Comparison of ENCODE assay signal across 14 mouse cellular contexts in genomic region chr13:29177889-29178486, GRCm38 (mm10).
DNase-seq lines count a peak whose midpoint lies in the region; ATAC-seq and TF ChIP-seq lines count a peak whose summit lies in the region.
"Had no signal": no experiment of that assay in that cellular context is flagged by ENCODE, and none has a peak within 500 bp of the region (broad histone marks: within the 10 kb centered on the region; RNA-seq: fewer than 3 reads in every experiment).

No protein-coding gene starts in this region.

- H3K9me3 ChIP-seq in intestine, embryonic 15.5 days: no peaks in the 10 kb centered on the region
- no peaks in the 10 kb centered on the region for H3K9me3 ChIP-seq in intestine, postnatal 0 days (ENCODE audit: control insufficient read depth)
- H3K9me3 ChIP-seq in stomach, embryonic 16.5 days (replicated peaks; ENCODE audit: control insufficient read depth, low read length): no peaks in the 10 kb centered on the region
- H3K9me3 ChIP-seq in stomach, postnatal 0 days (ENCODE audit: control insufficient read depth, low read length): no peaks in the 10 kb centered on the region
- H3K9me3 ChIP-seq in heart, embryonic 15.5 days (replicated peaks): no peaks in the 10 kb centered on the region
- no peaks in the 10 kb centered on the region for H3K9me3 ChIP-seq in hindbrain, embryonic 16.5 days (ENCODE audit: control insufficient read depth, low read length)
- H3K9me3 ChIP-seq: forebrain, embryonic 12.5 days; hindbrain, embryonic 15.5 days had no signal

- TF ChIP-seq EP300 in stomach, postnatal 0 days (optimal IDR thresholded peaks at IDR 0.05): no peak

- H3K27me3 ChIP-seq in intestine, embryonic 15.5 days (replicated peaks): no peaks in the 10 kb centered on the region
- H3K27me3 ChIP-seq in intestine, postnatal 0 days (replicated peaks; ENCODE audit: control insufficient read depth, insufficient read depth, low read length): no peaks in the 10 kb centered on the region
- H3K27me3 ChIP-seq in stomach, embryonic 16.5 days (ENCODE audit: control insufficient read depth, insufficient read depth, low read length): no peaks in the 10 kb centered on the region
- H3K27me3 ChIP-seq in stomach, postnatal 0 days (ENCODE audit: control insufficient read depth, insufficient read depth, low read length): no peaks in the 10 kb centered on the region
- no peaks in the 10 kb centered on the region for H3K27me3 ChIP-seq in heart, embryonic 15.5 days
- H3K27me3 ChIP-seq in hindbrain, embryonic 16.5 days (replicated peaks; ENCODE audit: control insufficient read depth, insufficient read depth, low read length): no peaks in the 10 kb centered on the region
- H3K27me3 ChIP-seq: forebrain, embryonic 12.5 days; hindbrain, embryonic 15.5 days had no signal

- H3K9ac ChIP-seq in intestine, embryonic 15.5 days: no peak overlapping the region
- no peak overlapping the region for H3K9ac ChIP-seq in intestine, postnatal 0 days (ENCODE audit: low read depth, low read length)
- H3K9ac ChIP-seq in stomach, embryonic 16.5 days (ENCODE audit: low read length): no peak overlapping the region
- no peak overlapping the region for H3K9ac ChIP-seq in stomach, postnatal 0 days (ENCODE audit: low read length)
- H3K9ac ChIP-seq in heart, embryonic 15.5 days: no peak overlapping the region
- H3K9ac ChIP-seq in hindbrain, embryonic 16.5 days (ENCODE audit: low read depth, low read length): no peak overlapping the region
- H3K9ac ChIP-seq: forebrain, embryonic 12.5 days; hindbrain, embryonic 15.5 days had no signal

- H3K4me3 ChIP-seq in intestine, embryonic 15.5 days (replicated peaks): no peak overlapping the region
- H3K4me3 ChIP-seq in intestine, postnatal 0 days (ENCODE audit: low read depth, low read length): no peak overlapping the region
- no peak overlapping the region for H3K4me3 ChIP-seq in stomach, embryonic 16.5 days (replicated peaks; ENCODE audit: low read length)
- no peak overlapping the region for H3K4me3 ChIP-seq in stomach, postnatal 0 days (ENCODE audit: low read depth, low read length)
- no peak overlapping the region for H3K4me3 ChIP-seq in heart, embryonic 15.5 days
- H3K4me3 ChIP-seq in hindbrain, embryonic 16.5 days (ENCODE audit: low read length): no peak overlapping the region
- H3K4me3 ChIP-seq: forebrain, embryonic 12.5 days; hindbrain, embryonic 15.5 days had no signal

- H3K36me3 ChIP-seq in intestine, embryonic 15.5 days: no peaks in the 10 kb centered on the region
- H3K36me3 ChIP-seq in intestine, postnatal 0 days (ENCODE audit: control insufficient read depth, insufficient read depth): no peaks in the 10 kb centered on the region
- H3K36me3 ChIP-seq in stomach, embryonic 16.5 days (ENCODE audit: control insufficient read depth, insufficient read depth, low read length): no peaks in the 10 kb centered on the region
- H3K36me3 ChIP-seq in stomach, postnatal 0 days (ENCODE audit: control insufficient read depth, insufficient read depth, low read length): no peaks in the 10 kb centered on the region
- no peaks in the 10 kb centered on the region for H3K36me3 ChIP-seq in heart, embryonic 15.5 days
- no peaks in the 10 kb centered on the region for H3K36me3 ChIP-seq in hindbrain, embryonic 16.5 days (ENCODE audit: control insufficient read depth, insufficient read depth, low read length)
- H3K36me3 ChIP-seq: forebrain, embryonic 12.5 days; hindbrain, embryonic 15.5 days had no signal

- H3K4me2 ChIP-seq in intestine, embryonic 15.5 days (replicated peaks): no peak overlapping the region
- no peak overlapping the region for H3K4me2 ChIP-seq in intestine, postnatal 0 days (replicated peaks; ENCODE audit: low read depth)
- H3K4me2 ChIP-seq in stomach, embryonic 16.5 days (ENCODE audit: low read depth, low read length): no peak overlapping the region
- no peak overlapping the region for H3K4me2 ChIP-seq in stomach, postnatal 0 days (replicated peaks; ENCODE audit: low read depth)
- H3K4me2 ChIP-seq in heart, embryonic 15.5 days: 0 out of 2 replicates have a peak overlapping the region, but pooled peaks have one; percentile 1
- H3K4me2 ChIP-seq in hindbrain, embryonic 16.5 days (ENCODE audit: low read length): no peak overlapping the region
- H3K4me2 ChIP-seq: forebrain, embryonic 12.5 days; hindbrain, embryonic 15.5 days had no signal

- ATAC-seq in intestine, embryonic 15.5 days: peak; percentile 55; the same call in 1 of the 2 replicates
- no peak for ATAC-seq in intestine, postnatal 0 days
- ATAC-seq in stomach, embryonic 16.5 days (ENCODE audit: insufficient read depth, low FRiP score): peak; percentile 58; the same call in 1 of the 2 replicates
- ATAC-seq in stomach, postnatal 0 days (ENCODE audit: low FRiP score, low TSS enrichment): no peak
- ATAC-seq in heart, embryonic 15.5 days (replicated peaks; ENCODE audit: insufficient number of reproducible peaks, insufficient read depth, low FRiP score, low read depth): peak; percentile 89
- ATAC-seq in hindbrain, embryonic 16.5 days: no peak

- no peak for DNase-seq in stomach, postnatal 0 days (ENCODE audit: low spot score)
- peak; percentile 61 for DNase-seq in lung, postnatal 10 days
- no peak for DNase-seq in cerebellum, postnatal 4 days (ENCODE audit: low spot score in 2 of 2)
- DNase-seq: adrenal gland, postnatal 14 days; embryo, embryonic 11 days; gastrocnemius, postnatal 36 days; liver had no signal

- no peak for TF ChIP-seq CTCF in intestine, postnatal 0 days (IDR thresholded peaks at IDR 0.05; ENCODE audit: low read depth)
- TF ChIP-seq CTCF in stomach, postnatal 0 days (IDR thresholded peaks at IDR 0.05; ENCODE audit: low read depth): no peak

- WGBS in intestine, embryonic 15.5 days: 32% methylated on average over 5 of the region's 5 CpGs
- WGBS in intestine, postnatal 0 days: 32% methylated on average over 5 of the region's 5 CpGs
- WGBS in stomach, embryonic 16.5 days: 37% methylated on average over 5 of the region's 5 CpGs
- 34% methylated on average over 5 of the region's 5 CpGs for WGBS in stomach, postnatal 0 days
- 18% methylated on average over 5 of the region's 5 CpGs for WGBS in heart, embryonic 15.5 days
- 40% methylated on average over 5 of the region's 5 CpGs for WGBS in hindbrain, embryonic 16.5 days

- H3K27ac ChIP-seq in intestine, embryonic 15.5 days: no peak overlapping the region
- no peak overlapping the region for H3K27ac ChIP-seq in intestine, postnatal 0 days (ENCODE audit: low read depth, low read length)
- H3K27ac ChIP-seq in stomach, embryonic 16.5 days (ENCODE audit: low read length): peak overlapping the region; percentile 22; the same call in 1 of the 2 replicates
- no peak overlapping the region for H3K27ac ChIP-seq in stomach, postnatal 0 days (replicated peaks)
- peak overlapping the region; percentile 77 for H3K27ac ChIP-seq in heart, embryonic 15.5 days
- H3K27ac ChIP-seq in hindbrain, embryonic 16.5 days (ENCODE audit: low read depth, low read length): no peak overlapping the region
- H3K27ac ChIP-seq: forebrain, embryonic 12.5 days; hindbrain, embryonic 15.5 days had no signal

- no peaks in the 10 kb centered on the region for H3K4me1 ChIP-seq in intestine, embryonic 15.5 days (replicated peaks)
- H3K4me1 ChIP-seq in intestine, postnatal 0 days (replicated peaks; ENCODE audit: control insufficient read depth, insufficient read depth, low read length): 0 out of 2 replicates have a peak, but pooled peaks cover 3% of the 10 kb centered on the region
- H3K4me1 ChIP-seq in stomach, embryonic 16.5 days (ENCODE audit: control insufficient read depth, insufficient read depth, low read length): 0 out of 2 replicates have a peak, but pooled peaks cover 2% of the 10 kb centered on the region
- H3K4me1 ChIP-seq in stomach, postnatal 0 days (replicated peaks; ENCODE audit: control insufficient read depth, insufficient read depth): no peaks in the 10 kb centered on the region
- H3K4me1 ChIP-seq in heart, embryonic 15.5 days (replicated peaks): peaks cover 12% of the 10 kb centered on the region; the same call in 1 of the 2 replicates
- no peaks in the 10 kb centered on the region for H3K4me1 ChIP-seq in hindbrain, embryonic 16.5 days (ENCODE audit: control insufficient read depth, insufficient read depth, low read depth, low read length)
- H3K4me1 ChIP-seq: hindbrain, embryonic 15.5 days had no signal

Comparison
In these comparisons a context has a peak if more than half of its experiments do, and no peak if none do; other contexts are left out.
1. ATAC-seq: peak in intestine, embryonic 15.5 days (single experiment), stomach, embryonic 16.5 days (single experiment) and heart, embryonic 15.5 days (single experiment); none in intestine, postnatal 0 days (single experiment), stomach, postnatal 0 days (single experiment) and hindbrain, embryonic 16.5 days (single experiment).
2. H3K27ac ChIP-seq: peak in stomach, embryonic 16.5 days (single experiment) and heart, embryonic 15.5 days (single experiment); none in intestine, embryonic 15.5 days (single experiment), intestine, postnatal 0 days (single experiment), stomach, postnatal 0 days (single experiment) and hindbrain, embryonic 16.5 days (single experiment).